Mouse (Mus musculus) cerebellum, adult 2 months (tissue): Measurements from ENCODE around the gene Cnot11.

ENCODE experiments used
- CTCF ChIP-seq: fragments of 200-500 bp; IDR thresholded peaks from 2 replicates; pipeline ENCODE4 v1.5.1; 2011; ENCODE audit warnings: low read depth, mild to moderate bottlenecking, control low read depth, low read length, moderate library complexity, borderline replicate concordance; ENCODE audit not compliant: insufficient read depth
- POLR2A ChIP-seq: fragments of 200-500 bp; IDR thresholded peaks from 2 replicates; pipeline ENCODE4 v1.6.1; 2011; ENCODE audit warnings: low read length, control low read depth, borderline replicate concordance; ENCODE audit not compliant: insufficient read depth

DNA sequence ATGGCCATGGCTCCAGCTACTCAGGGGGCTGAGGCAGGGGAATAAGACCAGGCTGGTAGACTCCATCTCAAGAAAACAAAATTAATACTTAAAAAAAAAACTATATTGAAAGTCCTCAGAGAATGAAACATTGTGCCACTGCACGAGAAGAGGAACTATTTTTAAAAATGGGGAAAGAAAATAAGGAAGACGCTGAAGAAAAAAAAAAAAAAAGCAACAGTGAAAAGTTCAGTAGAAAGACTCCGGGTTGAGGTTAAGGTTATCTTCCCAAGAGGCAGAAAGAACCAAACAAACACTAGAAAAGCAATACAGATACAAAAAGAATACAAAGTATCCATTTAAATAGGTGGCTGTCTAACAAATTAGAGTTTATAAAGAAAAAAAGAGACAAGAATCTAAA, 41.1 kb upstream of the Cnot11 start:
- TF ChIP-seq POLR2A (no peak), CTCF (no peak)
